Mouse (Mus musculus) kidney, postnatal 4 days (tissue): ENCODE measurements around the gene Rpl10a.

ENCODE experiments used
- DNase-seq, 2 experiments: peaks; one replicate each; pipeline ENCODE4 v3.0.0; 2021; ENCODE audit warnings: mixed read lengths in 2 of 2

Gene Rpl10a

GRCm38 (mm10) chr17:28328366-28328928, at the start of gene Rpl10a:
Rpl10a (plus strand) TSS chr17:28328471.
- peak; percentile 99 for DNase-seq

- peak; percentile 48 to 63 for DNase-seq
Observed at GRCm38 (mm10) chr17:28279236-28279635, 49.0 kb upstream of the Rpl10a start.

- DNase-seq, result peak; percentile 65 to 79
Observed at GRCm38 (mm10) chr17:28279780-28280422, 48.4 kb upstream of the Rpl10a start.

- no peak for DNase-seq
Observed at GRCm38 (mm10) chr17:28280423-28280800, 47.9 kb upstream of the Rpl10a start.

- peak in 1 of 2 experiments; percentile 32 for DNase-seq
Observed at GRCm38 (mm10) chr17:28280831-28281377, 47.4 kb upstream of the Rpl10a start.

GRCm38 (mm10) chr17:28281866-28282441, 46.3 kb upstream of the Rpl10a start:
- DNase-seq, result no peak

- DNase-seq, result no peak
Observed at GRCm38 (mm10) chr17:28283199-28283598, 45.1 kb upstream of the Rpl10a start.

GRCm38 (mm10) chr17:28286133-28286532, 42.1 kb upstream of the Rpl10a start:
- DNase-seq, result no peak

GRCm38 (mm10) chr17:28286964-28287363, 41.3 kb upstream of the Rpl10a start:
- DNase-seq, result peak in 1 of 2 experiments; percentile 58

- peak; percentile 32 to 33 for DNase-seq
Observed at GRCm38 (mm10) chr17:28287578-28287977, 40.7 kb upstream of the Rpl10a start.

- peak; percentile 27 to 52 for DNase-seq
Observed at GRCm38 (mm10) chr17:28287980-28288379, 40.3 kb upstream of the Rpl10a start.

GRCm38 (mm10) chr17:28290262-28290661, 38.0 kb upstream of the Rpl10a start:
- DNase-seq, result peak; percentile 77 to 86

GRCm38 (mm10) chr17:28290671-28291070, 37.6 kb upstream of the Rpl10a start:
- no peak for DNase-seq

- DNase-seq, result no peak
Observed at GRCm38 (mm10) chr17:28291346-28291745, 36.9 kb upstream of the Rpl10a start.

- DNase-seq, result no peak
Observed at GRCm38 (mm10) chr17:28293716-28294115, 34.6 kb upstream of the Rpl10a start.

GRCm38 (mm10) chr17:28294449-28295333, 33.6 kb upstream of the Rpl10a start:
- DNase-seq, result no peak

- no peak for DNase-seq
Observed at GRCm38 (mm10) chr17:28298888-28299287, 29.4 kb upstream of the Rpl10a start.

GRCm38 (mm10) chr17:28299669-28300320, 28.5 kb upstream of the Rpl10a start:
- DNase-seq, result no peak

- no peak for DNase-seq
Observed at GRCm38 (mm10) chr17:28300323-28300722, 27.9 kb upstream of the Rpl10a start.

GRCm38 (mm10) chr17:28300850-28301249, 27.4 kb upstream of the Rpl10a start:
- DNase-seq, result peak in 1 of 2 experiments; percentile 31

- DNase-seq, result no peak
Observed at GRCm38 (mm10) chr17:28305172-28305571, 23.1 kb upstream of the Rpl10a start.
